Mouse (Mus musculus): ENCODE data around the gene Arhgef12. TPM values are rescaled to one million over a fixed set of nuclear protein-coding genes. Genes with fewer than 3 reads are reported as not detected.

Arhgef12 gene
- polyA plus RNA-seq, 1 experiment from 2014 or later: 6.6 TPM

- DNase-seq (ENCODE audit: low spot score) (no peak), ATAC-seq (ENCODE audit: low FRiP score, low TSS enrichment) (no peak)
- Histone ChIP-seq H3K4me3 (ENCODE audit: low read depth, low read length) (no peak overlapping the region), H3K4me2 (replicated peaks; ENCODE audit: low read depth) (no peak overlapping the region), H3K4me1 (replicated peaks; ENCODE audit: control insufficient read depth, insufficient read depth) (no peaks in the 10 kb centered on the region), H3K36me3 (ENCODE audit: control insufficient read depth, insufficient read depth, low read length) (no peaks in the 10 kb centered on the region), H3K27me3 (ENCODE audit: control insufficient read depth, insufficient read depth, low read length) (no peaks in the 10 kb centered on the region), H3K9ac (ENCODE audit: low read length) (no peak overlapping the region), H3K9me3 (ENCODE audit: control insufficient read depth, low read length) (no peaks in the 10 kb centered on the region), H3K27ac (replicated peaks) (no peak overlapping the region)
- TF ChIP-seq EP300 (optimal IDR thresholded peaks at IDR 0.05) (no peak), CTCF (IDR thresholded peaks at IDR 0.05; ENCODE audit: low read depth) (no peak)
- WGBS: 83% methylated on average over 4 of the region's 4 CpGs
These were observed 38.2 kb upstream of the Arhgef12 start for GRCm38 (mm10) chr9:43145196-43145595.

- 61% methylated on average over 12 of the region's 12 CpGs for WGBS
- Histone ChIP-seq H3K9me3 (ENCODE audit: control insufficient read depth, low read length) (no peaks in the 10 kb centered on the region), H3K27me3 (ENCODE audit: control insufficient read depth, insufficient read depth, low read length) (no peaks in the 10 kb centered on the region), H3K27ac (replicated peaks) (no peak overlapping the region), H3K4me3 (ENCODE audit: low read depth, low read length) (no peak overlapping the region), H3K9ac (ENCODE audit: low read length) (no peak overlapping the region), H3K4me2 (replicated peaks; ENCODE audit: low read depth) (no peak overlapping the region), H3K36me3 (ENCODE audit: control insufficient read depth, insufficient read depth, low read length) (no peaks in the 10 kb centered on the region), H3K4me1 (replicated peaks; ENCODE audit: control insufficient read depth, insufficient read depth) (no peaks in the 10 kb centered on the region)
- no peak for ATAC-seq (ENCODE audit: low FRiP score, low TSS enrichment)
- no peak for DNase-seq (ENCODE audit: low spot score)
- TF ChIP-seq CTCF (IDR thresholded peaks at IDR 0.05; ENCODE audit: low read depth): peak; percentile 73
- no peak for TF ChIP-seq EP300 (optimal IDR thresholded peaks at IDR 0.05)
These were observed 37.3 kb upstream of the Arhgef12 start for GRCm38 (mm10) chr9:43144206-43144810.

GRCm38 (mm10) chr9:43141839-43142238, 34.8 kb upstream of the Arhgef12 start:
- DNase-seq (ENCODE audit: low spot score): peak; percentile 67

GRCm38 (mm10) chr9:43133525-43133924, 26.5 kb upstream of the Arhgef12 start:
- TF ChIP-seq EP300 (optimal IDR thresholded peaks at IDR 0.05): no peak
- TF ChIP-seq CTCF (IDR thresholded peaks at IDR 0.05; ENCODE audit: low read depth): no peak
- Histone ChIP-seq H3K4me2 (replicated peaks; ENCODE audit: low read depth) (no peak overlapping the region), H3K4me3 (ENCODE audit: low read depth, low read length) (no peak overlapping the region), H3K27me3 (ENCODE audit: control insufficient read depth, insufficient read depth, low read length) (no peaks in the 10 kb centered on the region), H3K36me3 (ENCODE audit: control insufficient read depth, insufficient read depth, low read length) (no peaks in the 10 kb centered on the region), H3K9me3 (ENCODE audit: control insufficient read depth, low read length) (no peaks in the 10 kb centered on the region), H3K27ac (replicated peaks) (no peak overlapping the region), H3K4me1 (replicated peaks; ENCODE audit: control insufficient read depth, insufficient read depth) (no peaks in the 10 kb centered on the region), H3K9ac (ENCODE audit: low read length) (no peak overlapping the region)
- ATAC-seq (ENCODE audit: low FRiP score, low TSS enrichment): no peak
- 68% methylated on average over 3 of the region's 3 CpGs for WGBS
- DNase-seq (ENCODE audit: low spot score): no peak

More at GRCm38 (mm10) chr9:43141839-43142238, 34.8 kb upstream of the Arhgef12 start:
- peak; percentile 56; the same call in 1 of the 2 replicates for ATAC-seq (ENCODE audit: low FRiP score, low TSS enrichment)
- Histone ChIP-seq H3K27me3 (ENCODE audit: control insufficient read depth, insufficient read depth, low read length) (no peaks in the 10 kb centered on the region), H3K4me1 (replicated peaks; ENCODE audit: control insufficient read depth, insufficient read depth) (no peaks in the 10 kb centered on the region), H3K4me2 (replicated peaks; ENCODE audit: low read depth) (no peak overlapping the region), H3K4me3 (ENCODE audit: low read depth, low read length) (no peak overlapping the region), H3K9me3 (ENCODE audit: control insufficient read depth, low read length) (no peaks in the 10 kb centered on the region), H3K9ac (ENCODE audit: low read length) (no peak overlapping the region), H3K27ac (replicated peaks) (no peak overlapping the region), H3K36me3 (ENCODE audit: control insufficient read depth, insufficient read depth, low read length) (no peaks in the 10 kb centered on the region)
- no peak for TF ChIP-seq EP300 (optimal IDR thresholded peaks at IDR 0.05)
- TF ChIP-seq CTCF (IDR thresholded peaks at IDR 0.05; ENCODE audit: low read depth): peak; percentile 97
- WGBS: 3% methylated on average over 4 of the region's 4 CpGs

GRCm38 (mm10) chr9:43132380-43132779, 25.3 kb upstream of the Arhgef12 start:
- no peaks in the 10 kb centered on the region for H3K36me3 ChIP-seq (ENCODE audit: control insufficient read depth, insufficient read depth, low read length)
- no peak overlapping the region for H3K4me3 ChIP-seq (ENCODE audit: low read depth, low read length)
- no peak for ATAC-seq (ENCODE audit: low FRiP score, low TSS enrichment)
- TF ChIP-seq CTCF (IDR thresholded peaks at IDR 0.05; ENCODE audit: low read depth): no peak
- no peak for TF ChIP-seq EP300 (optimal IDR thresholded peaks at IDR 0.05)
- no peak overlapping the region for H3K27ac ChIP-seq (replicated peaks)
- DNase-seq (ENCODE audit: low spot score): no peak
- no peaks in the 10 kb centered on the region for H3K27me3 ChIP-seq (ENCODE audit: control insufficient read depth, insufficient read depth, low read length)
- H3K4me1 ChIP-seq (replicated peaks; ENCODE audit: control insufficient read depth, insufficient read depth): 0 out of 2 replicates have a peak, but pooled peaks cover 2% of the 10 kb centered on the region
- WGBS: 29% methylated on average over 4 of the region's 4 CpGs
- H3K9me3 ChIP-seq (ENCODE audit: control insufficient read depth, low read length): no peaks in the 10 kb centered on the region
- no peak overlapping the region for H3K9ac ChIP-seq (ENCODE audit: low read length)
- H3K4me2 ChIP-seq (replicated peaks; ENCODE audit: low read depth): no peak overlapping the region

- DNase-seq (ENCODE audit: low spot score): no peak
- Histone ChIP-seq H3K9me3 (ENCODE audit: control insufficient read depth, low read length) (no peaks in the 10 kb centered on the region), H3K27ac (replicated peaks) (no peak overlapping the region), H3K27me3 (ENCODE audit: control insufficient read depth, insufficient read depth, low read length) (no peaks in the 10 kb centered on the region), H3K4me3 (ENCODE audit: low read depth, low read length) (no peak overlapping the region), H3K4me1 (replicated peaks; ENCODE audit: control insufficient read depth, insufficient read depth) (0 out of 2 replicates have a peak, but pooled peaks cover 2% of the 10 kb centered on the region), H3K9ac (ENCODE audit: low read length) (no peak overlapping the region), H3K4me2 (replicated peaks; ENCODE audit: low read depth) (no peak overlapping the region), H3K36me3 (ENCODE audit: control insufficient read depth, insufficient read depth, low read length) (no peaks in the 10 kb centered on the region)
- TF ChIP-seq EP300 (optimal IDR thresholded peaks at IDR 0.05) (no peak), CTCF (IDR thresholded peaks at IDR 0.05; ENCODE audit: low read depth) (no peak)
- WGBS: 49% methylated on average over 5 of the region's 5 CpGs
- 0 out of 2 replicates have a peak, but pooled peaks have one; percentile 33 for ATAC-seq (ENCODE audit: low FRiP score, low TSS enrichment)
These were observed 24.9 kb upstream of the Arhgef12 start for GRCm38 (mm10) chr9:43131940-43132339.
